Mouse (Mus musculus) kidney, adult 2 months (tissue): Measurements from ENCODE around the gene Ivd.
A peak's percentile ranks its signal among the peaks of the same experiment; 100 is the strongest.

Experiments used
- CTCF ChIP-seq: fragments of 200-500 bp; conservative IDR thresholded peaks from 2 replicates; pipeline ENCODE4 v1.5.1; 2011; ENCODE audit warnings: low read depth, mild to moderate bottlenecking, control low read depth, low read length, moderate library complexity, mixed read lengths; ENCODE audit not compliant: insufficient read depth, insufficient read length
- POLR2A ChIP-seq: fragments of 200-500 bp; IDR thresholded peaks from one replicate; pipeline ENCODE4 v1.6.1; 2011; ENCODE audit warnings: low read depth, low read length, control low read depth

GRCm38 (mm10) chr2:118902051-118903025 lies 40.6 kb downstream of the Ivd start:
- TF ChIP-seq POLR2A: no peak
- peak; percentile 28 for TF ChIP-seq CTCF
